Mouse (Mus musculus) heart, embryonic 10.5 days (tissue): ENCODE results near the gene Gapdh. TPM values are rescaled to one million over a fixed set of nuclear protein-coding genes. Genes with fewer than 3 reads are reported as not detected.

Experiments
- DNase-seq: peaks from one replicate; pipeline ENCODE4 v3.0.0-alpha.2; 2017; ENCODE audit warnings: low spot score
- H3K27ac ChIP-seq: fragments of 300-500 bp; sonication (generic); 2 replicates; pipeline ENCODE4 v1.5.1; 2016; ENCODE audit warnings: mild to moderate bottlenecking
- H3K27me3 ChIP-seq: fragments of 300-500 bp; sonication (generic); 2 replicates; pipeline ENCODE4 v1.6.1; 2016; ENCODE audit warnings: mild to moderate bottlenecking; ENCODE audit not compliant: poor library complexity, insufficient read depth, severe bottlenecking
- H3K36me3 ChIP-seq: fragments of 300-500 bp; sonication (generic); 2 replicates; pipeline ENCODE4 v1.6.1; 2016; ENCODE audit warnings: mild to moderate bottlenecking, moderate library complexity
- H3K4me1 ChIP-seq: fragments of 300-500 bp; sonication (generic); 2 replicates; pipeline ENCODE4 v1.6.1; 2016; ENCODE audit warnings: mild to moderate bottlenecking
- H3K4me3 ChIP-seq: fragments of 300-500 bp; sonication (generic); 2 replicates; pipeline ENCODE4 v1.5.1; 2016; ENCODE audit warnings: mild to moderate bottlenecking, moderate library complexity
- H3K9me3 ChIP-seq: fragments of 300-500 bp; sonication (generic); 2 replicates; pipeline ENCODE4 v1.6.1; 2016; ENCODE audit warnings: mild to moderate bottlenecking, moderate library complexity
- WGBS: fragments of 180-500 bp; shearing (Covaris S2); methylation state at CpG from one replicate; pipeline ENCODE4 v1.1.7; 2016; 5-methylcytosine and 5-hydroxymethylcytosine counted together
- polyA plus RNA-seq: library from polyadenylated mRNA; unstranded; fragments of >200 nt; fragmentation: Nextera tagmentation; extraction: Ambion mirVana; gene quantifications from 2 replicates; pipeline ENCODE4 v1.2.1, GENCODE M21; 2016

Gapdh gene
- polyA plus RNA-seq, 1 experiment from 2014 or later = 3,676 TPM

GRCm38 (mm10) chr6:125143128-125143527 is 23.1 kb downstream of the Gapdh start:
- 78% methylated on average over 3 of the region's 3 CpGs for WGBS
- peaks cover 58% of the 10 kb centered on the region for H3K36me3 ChIP-seq
- H3K27me3 ChIP-seq = no peaks in the 10 kb centered on the region

GRCm38 (mm10) chr6:125142436-125142835 is 23.8 kb downstream of the Gapdh start:
- H3K36me3 ChIP-seq = peaks cover 65% of the 10 kb centered on the region
- H3K27me3 ChIP-seq = no peaks in the 10 kb centered on the region
- WGBS = 93% methylated on average over 8 of the region's 8 CpGs
- H3K4me3 ChIP-seq = no peak overlapping the region
- H3K4me1 ChIP-seq = peaks cover 34% of the 10 kb centered on the region
- no peak overlapping the region for H3K27ac ChIP-seq
- no peaks in the 10 kb centered on the region for H3K9me3 ChIP-seq
- DNase-seq = no peak

More at GRCm38 (mm10) chr6:125143128-125143527, 23.1 kb downstream of the Gapdh start:
- H3K4me3 ChIP-seq = no peak overlapping the region
- H3K4me1 ChIP-seq = peaks cover 41% of the 10 kb centered on the region
- no peak overlapping the region for H3K27ac ChIP-seq
- DNase-seq = no peak
- no peaks in the 10 kb centered on the region for H3K9me3 ChIP-seq

GRCm38 (mm10) chr6:125139747-125140146 is 26.5 kb downstream of the Gapdh start:
- Histone ChIP-seq H3K27me3 (no peaks in the 10 kb centered on the region), H3K9me3 (no peaks in the 10 kb centered on the region), H3K36me3 (peaks cover 90% of the 10 kb centered on the region), H3K27ac (no peak overlapping the region), H3K4me3 (no peak overlapping the region), H3K4me1 (peaks cover 7% of the 10 kb centered on the region)
- no peak for DNase-seq
- WGBS = 91% methylated on average over 7 of the region's 7 CpGs

- no peak for DNase-seq
- H3K27ac ChIP-seq = no peak overlapping the region
- H3K4me3 ChIP-seq = no peak overlapping the region
- no peaks in the 10 kb centered on the region for H3K27me3 ChIP-seq
- no peaks in the 10 kb centered on the region for H3K9me3 ChIP-seq
- peaks cover 11% of the 10 kb centered on the region for H3K4me1 ChIP-seq
- WGBS = 88% methylated on average over 19 of the region's 19 CpGs
- H3K36me3 ChIP-seq = peaks cover 89% of the 10 kb centered on the region
Measured at GRCm38 (mm10) chr6:125137002-125137671, 29.1 kb downstream of the Gapdh start.

- 5% methylated on average over 11 of the region's 11 CpGs for WGBS
- H3K9me3 ChIP-seq = no peaks in the 10 kb centered on the region
- H3K4me3 ChIP-seq = peak overlapping the region; percentile 92
- H3K27me3 ChIP-seq = no peaks in the 10 kb centered on the region
- no peak for DNase-seq
- peak overlapping the region; percentile 92 for H3K27ac ChIP-seq
- H3K4me1 ChIP-seq = peaks cover 11% of the 10 kb centered on the region
- peaks cover 74% of the 10 kb centered on the region for H3K36me3 ChIP-seq
Measured at GRCm38 (mm10) chr6:125132470-125132869, 33.8 kb downstream of the Gapdh start.

GRCm38 (mm10) chr6:125131302-125132156 is 34.7 kb downstream of the Gapdh start, which contains the start of gene Nop2:
Gene Nop2 (plus strand): TSS chr6:125131909.
- H3K4me3 ChIP-seq = peak within 1 kb of the TSS; percentile 92
- peak; percentile 96 for DNase-seq
- no peaks in the 10 kb centered on the region for H3K9me3 ChIP-seq
- no peaks in the 10 kb centered on the region for H3K27me3 ChIP-seq
- H3K27ac ChIP-seq = peak within 1 kb of the TSS; percentile 92
- peaks cover 11% of the 10 kb centered on the region for H3K4me1 ChIP-seq
- peaks cover 74% of the 10 kb centered on the region for H3K36me3 ChIP-seq
- under 1% methylated on average over 66 of the region's 66 CpGs for WGBS

- 82% methylated on average over 20 of the region's 20 CpGs for WGBS
- Histone ChIP-seq H3K27me3 (no peaks in the 10 kb centered on the region), H3K4me1 (peaks cover 11% of the 10 kb centered on the region), H3K36me3 (peaks cover 75% of the 10 kb centered on the region), H3K9me3 (no peaks in the 10 kb centered on the region), H3K27ac (no peak overlapping the region), H3K4me3 (0 out of 2 replicates have a peak overlapping the region, but pooled peaks have one; percentile 8)
- peak; percentile 72 for DNase-seq
Measured at GRCm38 (mm10) chr6:125129710-125130402, 36.4 kb downstream of the Gapdh start.

- H3K9me3 ChIP-seq = no peaks in the 10 kb centered on the region
- H3K27me3 ChIP-seq = no peaks in the 10 kb centered on the region
- H3K27ac ChIP-seq = no peak overlapping the region
- DNase-seq = peak; percentile 73
- peaks cover 76% of the 10 kb centered on the region for H3K36me3 ChIP-seq
- H3K4me3 ChIP-seq = no peak overlapping the region
- peaks cover 11% of the 10 kb centered on the region for H3K4me1 ChIP-seq
- WGBS = 90% methylated on average over 12 of the region's 12 CpGs
Measured at GRCm38 (mm10) chr6:125128724-125129123, 37.5 kb downstream of the Gapdh start.

GRCm38 (mm10) chr6:125119387-125119786 is 46.9 kb downstream of the Gapdh start:
- Histone ChIP-seq H3K27me3 (no peaks in the 10 kb centered on the region), H3K4me1 (no peaks in the 10 kb centered on the region), H3K36me3 (peaks cover 100% of the 10 kb centered on the region), H3K9me3 (no peaks in the 10 kb centered on the region), H3K4me3 (no peak overlapping the region), H3K27ac (no peak overlapping the region)
- DNase-seq = peak; percentile 72
- WGBS = 92% methylated on average over 8 of the region's 8 CpGs

- DNase-seq = no peak
- Histone ChIP-seq H3K4me3 (no peak overlapping the region), H3K9me3 (no peaks in the 10 kb centered on the region), H3K36me3 (peaks cover 100% of the 10 kb centered on the region), H3K27ac (no peak overlapping the region), H3K27me3 (no peaks in the 10 kb centered on the region), H3K4me1 (no peaks in the 10 kb centered on the region)
- WGBS = 92% methylated on average over 11 of the region's 11 CpGs
Measured at GRCm38 (mm10) chr6:125112553-125112952, 53.7 kb downstream of the Gapdh start.
